Mouse (Mus musculus): ENCODE results near the gene Crb3. TPM values are rescaled to one million over a fixed set of nuclear protein-coding genes. Genes with fewer than 3 reads are reported as not detected.
A peak's percentile ranks its signal among the peaks of the same experiment; 100 is the strongest.

The Crb3 gene
- polyA plus RNA-seq, 2 experiments from 2014 or later, result 2.1 to 2.9 TPM

GRCm38 (mm10) chr17:57107064-57107463 lies 48.2 kb downstream of the Crb3 start:
- ATAC-seq, result no peak

DNA sequence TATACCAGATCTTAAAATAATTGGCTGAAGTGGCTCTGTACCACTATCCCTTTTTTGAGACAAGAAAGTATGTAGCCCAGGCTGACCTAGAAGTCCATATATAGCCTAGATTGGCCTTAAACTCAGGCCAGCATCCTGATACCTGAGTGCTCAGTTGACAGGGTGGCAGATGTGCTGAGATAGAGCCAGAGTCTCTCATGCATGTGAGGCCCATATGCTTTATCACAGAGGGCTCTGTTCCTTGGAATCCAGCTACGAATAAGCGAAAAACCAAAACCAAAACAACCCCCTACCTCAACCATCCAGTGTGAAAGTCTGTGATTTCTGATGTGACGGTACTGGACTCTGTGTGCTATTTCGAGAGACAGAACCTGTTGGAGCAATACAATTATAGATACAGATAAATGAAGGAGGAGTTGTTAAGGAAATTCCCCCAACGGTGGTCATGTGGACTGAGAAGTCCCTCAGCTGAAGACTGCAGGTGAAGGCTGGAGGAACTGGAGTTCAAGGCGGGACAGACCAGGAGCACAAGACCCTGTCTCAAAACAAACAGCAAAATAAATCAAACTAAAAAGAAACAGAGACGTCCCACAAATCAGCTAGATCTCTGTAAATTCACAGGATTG lies 49.2 kb downstream of the Crb3 start:
- no peak for ATAC-seq

- ATAC-seq, result peak; percentile 69
Measured at GRCm38 (mm10) chr17:57108666-57109171, 49.8 kb downstream of the Crb3 start.

DNA sequence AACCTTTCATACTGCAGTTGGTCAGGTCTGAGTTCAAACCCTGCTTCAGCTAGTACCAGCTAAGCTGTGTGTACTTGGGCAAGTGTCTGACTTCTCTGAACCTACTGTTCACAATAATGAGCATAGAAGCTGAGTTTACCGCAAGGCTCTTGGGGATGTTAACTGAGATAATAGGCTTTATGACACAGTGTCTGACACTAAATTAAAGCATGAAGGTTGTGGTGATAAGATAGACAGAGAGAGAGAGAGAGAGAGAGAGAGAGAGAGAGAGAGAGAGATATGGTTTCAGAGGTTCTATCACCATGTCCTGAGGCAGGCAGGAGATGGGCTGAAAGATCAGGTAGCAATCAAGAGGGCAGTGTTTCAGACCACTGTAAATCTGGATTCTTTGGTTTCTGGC lies 51.1 kb downstream of the Crb3 start:
- no peak for ATAC-seq

DNA sequence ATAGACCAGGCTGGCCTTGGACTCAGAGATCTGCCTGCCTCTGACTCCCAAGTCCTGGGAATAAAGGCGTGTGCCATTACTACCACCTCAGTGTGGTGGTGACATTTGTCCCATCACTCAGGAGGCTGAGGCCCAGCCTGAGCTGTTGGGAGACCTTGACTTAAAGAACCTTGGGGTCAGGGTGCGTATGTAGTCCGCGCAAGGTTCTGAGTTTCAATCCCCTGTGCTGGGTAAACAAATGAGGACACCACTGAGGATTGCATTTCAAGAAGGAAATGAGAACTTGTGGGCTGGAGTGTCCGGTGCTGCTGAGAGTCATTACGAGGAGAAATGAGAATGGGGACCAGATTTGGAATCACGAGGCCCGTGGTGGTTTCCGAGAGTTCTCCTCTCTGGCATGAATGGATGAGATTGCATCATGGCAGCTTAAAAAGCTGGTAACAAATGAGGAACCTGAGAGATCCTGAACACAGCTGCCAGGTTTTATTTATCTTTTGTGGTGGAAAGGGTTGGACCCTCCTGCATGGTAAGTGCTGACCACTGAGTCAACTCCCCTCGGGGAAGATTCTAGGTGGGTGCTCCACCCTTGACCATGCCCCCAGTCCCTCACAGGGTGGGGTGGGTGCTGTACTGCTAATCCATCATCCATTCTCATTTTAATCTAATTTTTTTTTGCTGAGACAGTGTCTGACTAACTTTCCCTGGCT lies 54.0 kb downstream of the Crb3 start:
- no peak for ATAC-seq

Other genes starting within 250 kb of the Crb3 start
- gene Rfx2, start 228.1 kb upstream of the Crb3 start, polyA plus RNA-seq (2017; shearing (Covaris generic)), result 1 to 10 TPM; 1.2 to 2.1 TPM
- gene Acsbg2, start 184.7 kb upstream of the Crb3 start, polyA plus RNA-seq (2017; shearing (Covaris generic)), result under 1 TPM in 1 of 2 experiments, not detected in 1; 0.12 TPM
- under 1 TPM in 1 of 2 experiments, not detected in 1; 0.31 TPM for gene 1700061G19Rik, start 183.6 kb upstream of the Crb3 start, polyA plus RNA-seq (2017; shearing (Covaris generic))
- gene Mllt1, start 123.7 kb upstream of the Crb3 start, polyA plus RNA-seq (2017; shearing (Covaris generic)), result 1 to 10 TPM; 4.5 to 7.0 TPM
- under 1 TPM in 1 of 2 experiments, not detected in 1; 0.16 TPM for gene Acer1, start 77.0 kb upstream of the Crb3 start, polyA plus RNA-seq (2017; shearing (Covaris generic))
- gene Clpp, start 68.8 kb upstream of the Crb3 start, polyA plus RNA-seq (2017; shearing (Covaris generic)), result 100 to 1,000 TPM; 108 to 110 TPM
- gene Alkbh7, start 61.8 kb upstream of the Crb3 start, polyA plus RNA-seq (2017; shearing (Covaris generic)), result 10 to 100 TPM; 21.6 to 25.1 TPM
- gene Pspn, start 59.1 kb upstream of the Crb3 start, polyA plus RNA-seq (2017; shearing (Covaris generic)), result not detected
- 100 to 1,000 TPM in 1 of 2 experiments, 10 to 100 TPM in 1; 72.1 to 102 TPM for gene Gtf2f1, start 47.8 kb upstream of the Crb3 start, polyA plus RNA-seq (2017; shearing (Covaris generic))
- gene Gm17949, start 47.6 kb upstream of the Crb3 start, polyA plus RNA-seq (2017; shearing (Covaris generic)), result 1 to 10 TPM in 1 of 2 experiments, not detected in 1; 1.5 TPM
- 10 to 100 TPM; 16.0 to 29.4 TPM for gene Khsrp, start 27.6 kb upstream of the Crb3 start, polyA plus RNA-seq (2017; shearing (Covaris generic))
- gene Slc25a41, start 17.5 kb upstream of the Crb3 start, polyA plus RNA-seq (2017; shearing (Covaris generic)), result not detected
- gene Slc25a23, start 758 bp downstream of the Crb3 start, polyA plus RNA-seq (2017; shearing (Covaris generic)), result 1 to 10 TPM; 2.3 to 3.4 TPM
- 100 to 1,000 TPM; 215 to 337 TPM for gene Dennd1c, start 19.4 kb downstream of the Crb3 start, polyA plus RNA-seq (2017; shearing (Covaris generic))
- gene Tubb4a, start 28.7 kb downstream of the Crb3 start, polyA plus RNA-seq (2017; shearing (Covaris generic)), result 1 to 10 TPM; 4.3 to 7.8 TPM
- gene Tnfsf9, start 46.2 kb downstream of the Crb3 start, polyA plus RNA-seq (2017; shearing (Covaris generic)), result 10 to 100 TPM in 1 of 2 experiments, 1 to 10 TPM in 1; 8.2 to 11.9 TPM
- under 1 TPM in 1 of 2 experiments, not detected in 1; 0.52 TPM for gene Cd70, start 90.7 kb downstream of the Crb3 start, polyA plus RNA-seq (2017; shearing (Covaris generic))
- 10 to 100 TPM in 1 of 2 experiments, 1 to 10 TPM in 1; 5.9 to 11.7 TPM for gene Tnfsf14, start 135.1 kb downstream of the Crb3 start, polyA plus RNA-seq (2017; shearing (Covaris generic))
- 1 to 10 TPM in 1 of 2 experiments, under 1 TPM in 1; 0.85 to 1.3 TPM for gene C3, start 169.0 kb downstream of the Crb3 start, polyA plus RNA-seq (2017; shearing (Covaris generic))
- gene Gpr108, start 189.3 kb downstream of the Crb3 start, polyA plus RNA-seq (2017; shearing (Covaris generic)), result 10 to 100 TPM; 62.0 to 94.4 TPM
- gene Trip10, start 190.3 kb downstream of the Crb3 start, polyA plus RNA-seq (2017; shearing (Covaris generic)), result 1 to 10 TPM; 2.6 to 3.6 TPM
- gene Vav1, start 220.0 kb downstream of the Crb3 start, polyA plus RNA-seq (2017; shearing (Covaris generic)), result 100 to 1,000 TPM in 1 of 2 experiments, 10 to 100 TPM in 1; 88.9 to 130 TPM